In genomic region chr9:16292492-16292891, GRCm38 (mm10) we compare ENCODE assay signal across 21 mouse cellular contexts.
DNase-seq lines count a peak whose midpoint lies in the region; ATAC-seq and TF ChIP-seq lines count a peak whose summit lies in the region.
"Had no signal": no experiment of that assay in that cellular context is flagged by ENCODE, and none has a peak within 500 bp of the region (broad histone marks: within the 10 kb centered on the region; RNA-seq: fewer than 3 reads in every experiment).

No protein-coding gene starts in this region.

- no peak overlapping the region for H3K4me2 ChIP-seq in kidney, postnatal 0 days (ENCODE audit: low read length)
- no peak overlapping the region for H3K4me2 ChIP-seq in lung, embryonic 15.5 days
- no peak overlapping the region for H3K4me2 ChIP-seq in midbrain, embryonic 11.5 days
- H3K4me2 ChIP-seq in midbrain, embryonic 15.5 days: no peak overlapping the region
- H3K4me2 ChIP-seq: embryonic facial prominence, embryonic 13.5 days; embryonic facial prominence, embryonic 15.5 days; forebrain, embryonic 12.5 days had no signal

- no peaks in the 10 kb centered on the region for H3K27me3 ChIP-seq in kidney, postnatal 0 days (ENCODE audit: insufficient read depth, low read length)
- H3K27me3 ChIP-seq in lung, embryonic 15.5 days: no peaks in the 10 kb centered on the region
- H3K27me3 ChIP-seq in midbrain, embryonic 11.5 days (ENCODE audit: control insufficient read depth, insufficient read depth, low read length): no peaks in the 10 kb centered on the region
- H3K27me3 ChIP-seq in midbrain, embryonic 15.5 days (replicated peaks): no peaks in the 10 kb centered on the region
- H3K27me3 ChIP-seq: embryonic facial prominence, embryonic 13.5 days; embryonic facial prominence, embryonic 15.5 days; forebrain, embryonic 12.5 days had no signal

- DNase-seq in kidney, postnatal 0 days (ENCODE audit: low spot score): peak; percentile 62
- no peak for DNase-seq in kidney, adult 8-10 months
- no peak for DNase-seq in lung, postnatal 25 days (ENCODE audit: low spot score)
- peak; percentile 33 for DNase-seq in midbrain, embryonic 11.5 days (ENCODE audit: low spot score, missing footprints)
- DNase-seq: adrenal gland, adult 2 months; adrenal gland, postnatal 10 days; adrenal gland, postnatal 25 days; cerebellum, adult 11 months; cerebellum, adult 18-20 months; cerebellum, adult 8-10 months; cerebellum, adult 9-11 months; cerebellum, postnatal 14 days; cerebellum, postnatal 36 days; embryo, embryonic 11 days had no signal

- no peaks in the 10 kb centered on the region for H3K4me1 ChIP-seq in kidney, postnatal 0 days (replicated peaks; ENCODE audit: insufficient read depth, low read length)
- no peaks in the 10 kb centered on the region for H3K4me1 ChIP-seq in lung, embryonic 15.5 days
- 0 out of 2 replicates have a peak, but pooled peaks cover 3% of the 10 kb centered on the region for H3K4me1 ChIP-seq in midbrain, embryonic 11.5 days (ENCODE audit: control insufficient read depth, insufficient read depth, low read length)
- H3K4me1 ChIP-seq in midbrain, embryonic 15.5 days: peaks cover 18% of the 10 kb centered on the region
- H3K4me1 ChIP-seq: embryonic facial prominence, embryonic 13.5 days; embryonic facial prominence, embryonic 15.5 days had no signal

- no peak overlapping the region for H3K4me3 ChIP-seq in kidney, postnatal 0 days (replicated peaks; ENCODE audit: low read depth, low read length)
- no peak overlapping the region for H3K4me3 ChIP-seq in lung, embryonic 15.5 days
- H3K4me3 ChIP-seq in midbrain, embryonic 11.5 days (ENCODE audit: low read depth, low read length): no peak overlapping the region
- no peak overlapping the region for H3K4me3 ChIP-seq in midbrain, embryonic 15.5 days
- H3K4me3 ChIP-seq: embryonic facial prominence, embryonic 13.5 days; embryonic facial prominence, embryonic 15.5 days; erythroblast, embryonic 14.5 days; forebrain, embryonic 10.5 days; forebrain, embryonic 12.5 days had no signal

- no peak overlapping the region for H3K27ac ChIP-seq in kidney, postnatal 0 days
- no peak overlapping the region for H3K27ac ChIP-seq in lung, embryonic 15.5 days
- no peak overlapping the region for H3K27ac ChIP-seq in midbrain, embryonic 11.5 days (ENCODE audit: low read depth, low read length)
- no peak overlapping the region for H3K27ac ChIP-seq in midbrain, embryonic 15.5 days
- H3K27ac ChIP-seq: embryonic facial prominence, embryonic 13.5 days; embryonic facial prominence, embryonic 15.5 days; forebrain, embryonic 10.5 days; forebrain, embryonic 12.5 days had no signal

- H3K9me3 ChIP-seq in kidney, postnatal 0 days (replicated peaks; ENCODE audit: low read length): no peaks in the 10 kb centered on the region
- H3K9me3 ChIP-seq in lung, embryonic 15.5 days: no peaks in the 10 kb centered on the region
- no peaks in the 10 kb centered on the region for H3K9me3 ChIP-seq in midbrain, embryonic 11.5 days (ENCODE audit: control insufficient read depth, low read length)
- no peaks in the 10 kb centered on the region for H3K9me3 ChIP-seq in midbrain, embryonic 15.5 days
- H3K9me3 ChIP-seq: embryonic facial prominence, embryonic 13.5 days; embryonic facial prominence, embryonic 15.5 days; forebrain, embryonic 10.5 days; forebrain, embryonic 12.5 days had no signal

- 69% methylated on average over 2 of the region's 2 CpGs for WGBS in kidney, postnatal 0 days
- 33% methylated on average over 2 of the region's 2 CpGs for WGBS in lung, embryonic 15.5 days
- WGBS in midbrain, embryonic 11.5 days: 89% methylated on average over 2 of the region's 2 CpGs
- 87% methylated on average over 2 of the region's 2 CpGs for WGBS in midbrain, embryonic 15.5 days

- no peak for ATAC-seq in kidney, postnatal 0 days (replicated peaks; ENCODE audit: low FRiP score, low read depth)
- peak; percentile 39; the same call in 1 of the 2 replicates for ATAC-seq in lung, embryonic 15.5 days (ENCODE audit: borderline replicate concordance, extremely low read depth, low FRiP score, low TSS enrichment)
- ATAC-seq in midbrain, embryonic 11.5 days (ENCODE audit: low FRiP score): no peak
- ATAC-seq in midbrain, embryonic 15.5 days (replicated peaks): no peak

- no peak overlapping the region for H3K9ac ChIP-seq in kidney, postnatal 0 days (ENCODE audit: low read depth, low read length)
- H3K9ac ChIP-seq in lung, embryonic 15.5 days: no peak overlapping the region
- no peak overlapping the region for H3K9ac ChIP-seq in midbrain, embryonic 11.5 days (ENCODE audit: low read length)
- H3K9ac ChIP-seq in midbrain, embryonic 15.5 days: no peak overlapping the region
- H3K9ac ChIP-seq: embryonic facial prominence, embryonic 13.5 days; embryonic facial prominence, embryonic 15.5 days; forebrain, embryonic 12.5 days had no signal

- H3K36me3 ChIP-seq in kidney, postnatal 0 days (ENCODE audit: insufficient read depth, low read length): no peaks in the 10 kb centered on the region
- no peaks in the 10 kb centered on the region for H3K36me3 ChIP-seq in lung, embryonic 15.5 days
- no peaks in the 10 kb centered on the region for H3K36me3 ChIP-seq in midbrain, embryonic 11.5 days (ENCODE audit: control insufficient read depth, insufficient read depth, low read length)
- H3K36me3 ChIP-seq in midbrain, embryonic 15.5 days (replicated peaks): no peaks in the 10 kb centered on the region
- H3K36me3 ChIP-seq: embryonic facial prominence, embryonic 13.5 days; embryonic facial prominence, embryonic 15.5 days; forebrain, embryonic 10.5 days; forebrain, embryonic 12.5 days had no signal

- TF ChIP-seq CTCF in kidney, postnatal 0 days (IDR thresholded peaks at IDR 0.05; ENCODE audit: low read depth): no peak

Comparison
In these comparisons a context has a peak if more than half of its experiments do, and no peak if none do; other contexts are left out.
1. DNase-seq: peak in kidney, postnatal 0 days (single experiment) and midbrain, embryonic 11.5 days (single experiment); none in kidney, adult 8-10 months (0 of 2) and lung, postnatal 25 days (single experiment).